Mouse (Mus musculus) embryo, embryonic 11.5 days (tissue): ENCODE measurements around the gene Inpp5d.
A peak's percentile ranks its signal among the peaks of the same experiment; 100 is the strongest.

Experiments
- DNase-seq: peaks from one replicate; pipeline ENCODE4 v3.0.0-alpha.2; 2012; ENCODE audit warnings: low read depth, low spot score

The Inpp5d gene

GRCm38 (mm10) chr1:87620211-87620668 lies at the start of gene Inpp5d:
Inpp5d (plus strand) TSS chr1:87620312.
- DNase-seq, result no peak

GRCm38 (mm10) chr1:87573261-87573660 lies 46.9 kb upstream of the Inpp5d start:
- DNase-seq, result no peak

DNA sequence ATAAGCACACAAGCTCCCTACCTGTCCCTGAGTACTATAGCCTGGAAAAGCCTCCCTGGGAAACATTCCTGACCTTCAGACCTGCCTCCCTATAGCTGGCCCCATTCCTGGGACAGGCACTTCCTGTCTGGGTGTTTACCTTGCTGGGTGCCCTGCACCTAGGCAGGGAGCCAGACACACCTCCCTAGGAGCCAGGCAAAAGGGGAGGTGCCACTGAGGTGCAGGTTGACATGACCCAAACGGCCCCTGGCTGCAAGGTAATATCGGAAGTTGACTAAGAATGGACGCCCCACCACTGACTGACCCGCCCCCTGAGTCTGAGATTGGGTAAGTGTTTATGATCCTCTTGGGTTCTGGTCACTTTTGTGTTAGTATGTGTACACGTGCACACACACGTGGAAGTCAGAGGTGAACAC lies 46.3 kb upstream of the Inpp5d start, which contains the start of gene Ngef:
TSS of gene Ngef (minus strand) at position 71 of the 416 bp plus-strand sequence.
- no peak for DNase-seq

DNA sequence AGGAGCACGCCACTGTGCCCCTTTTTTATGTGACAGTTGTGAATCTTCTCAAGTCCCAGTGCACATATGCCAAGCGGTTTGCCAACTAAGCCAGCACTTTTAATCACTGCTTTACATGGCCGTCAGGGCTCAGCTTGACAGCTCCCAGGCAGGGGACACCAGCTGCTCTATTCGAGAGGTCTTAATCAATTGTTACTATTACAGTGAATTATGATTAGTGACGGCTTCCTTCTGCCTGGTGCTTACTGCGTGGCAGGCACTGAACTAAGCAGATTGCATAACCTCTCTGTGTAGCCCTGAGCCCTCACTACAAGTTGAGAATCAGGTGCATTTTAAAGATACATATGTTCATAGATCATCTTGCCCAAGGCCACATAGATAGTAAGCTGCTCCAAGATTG lies 45.8 kb upstream of the Inpp5d start:
- DNase-seq, result no peak

GRCm38 (mm10) chr1:87574785-87575184 lies 45.3 kb upstream of the Inpp5d start:
- no peak for DNase-seq

- no peak for DNase-seq
These were observed 41.1 kb upstream of the Inpp5d start for GRCm38 (mm10) chr1:87578965-87579364.

GRCm38 (mm10) chr1:87580824-87581223 lies 39.3 kb upstream of the Inpp5d start:
- DNase-seq, result no peak

DNA sequence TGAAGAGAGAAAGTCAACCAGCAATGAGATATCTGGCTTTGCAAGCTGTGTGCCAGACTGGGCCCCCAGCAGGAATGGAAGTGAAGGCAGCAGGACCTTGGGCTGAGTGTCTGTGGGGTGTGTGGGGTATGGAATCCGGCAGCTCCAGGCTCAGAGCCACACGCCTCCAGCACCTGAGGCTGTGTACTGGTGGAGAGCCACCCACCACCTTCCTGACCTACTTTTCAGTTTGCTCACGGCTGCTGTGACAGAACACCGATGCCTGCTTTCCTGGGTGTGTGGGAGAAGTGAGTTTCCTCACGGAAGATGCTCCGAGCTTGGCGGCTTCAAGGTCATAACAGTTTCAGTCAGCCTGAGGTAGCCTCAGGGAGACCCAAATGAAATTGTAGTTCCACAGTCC lies 30.9 kb upstream of the Inpp5d start:
- DNase-seq, result no peak

GRCm38 (mm10) chr1:87589980-87590379 lies 30.1 kb upstream of the Inpp5d start:
- no peak for DNase-seq

- DNase-seq, result no peak
These were observed 25.9 kb upstream of the Inpp5d start for GRCm38 (mm10) chr1:87594261-87594660.

DNA sequence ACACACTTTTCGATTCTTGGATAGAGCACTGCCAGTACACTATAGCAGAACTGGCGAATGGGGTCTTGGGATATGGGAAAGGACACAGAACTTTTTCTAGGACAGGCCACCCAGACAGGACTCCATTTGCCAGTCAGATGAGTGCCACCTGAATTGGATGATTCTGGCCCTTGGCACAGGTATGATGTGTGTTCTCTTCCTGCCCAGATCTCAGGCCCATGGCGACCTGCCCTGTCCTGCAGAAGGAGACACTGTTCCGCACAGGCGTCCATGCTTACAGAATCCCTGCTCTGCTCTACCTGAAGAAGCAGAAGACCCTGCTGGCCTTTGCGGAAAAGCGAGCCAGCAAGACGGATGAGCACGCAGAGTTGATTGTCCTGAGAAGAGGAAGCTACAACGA lies 25.4 kb upstream of the Inpp5d start:
- no peak for DNase-seq

- no peak for DNase-seq
These were observed 19.6 kb upstream of the Inpp5d start for GRCm38 (mm10) chr1:87600533-87600932.

DNA sequence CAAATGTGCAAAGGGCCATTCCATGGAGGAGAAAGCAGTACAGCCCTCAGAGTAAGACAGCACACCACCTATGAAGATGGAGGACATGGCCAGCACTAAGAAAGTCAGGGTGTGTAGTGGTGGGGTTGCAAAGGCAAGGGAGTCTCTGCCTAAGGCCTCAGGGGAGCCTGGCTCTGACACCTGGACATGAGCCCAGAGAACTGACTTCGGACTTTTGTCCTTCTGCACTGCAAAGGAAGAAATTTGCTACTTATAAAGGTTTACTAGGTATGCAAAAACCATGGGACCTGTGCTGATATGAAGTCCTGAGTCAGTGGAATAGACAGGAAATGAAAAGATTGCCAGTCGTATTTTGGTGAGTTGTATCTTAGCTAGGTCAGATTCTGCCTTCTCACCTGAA lies 18.3 kb upstream of the Inpp5d start:
- no peak for DNase-seq

GRCm38 (mm10) chr1:87603389-87603788 lies 16.7 kb upstream of the Inpp5d start:
- DNase-seq, result no peak

DNA sequence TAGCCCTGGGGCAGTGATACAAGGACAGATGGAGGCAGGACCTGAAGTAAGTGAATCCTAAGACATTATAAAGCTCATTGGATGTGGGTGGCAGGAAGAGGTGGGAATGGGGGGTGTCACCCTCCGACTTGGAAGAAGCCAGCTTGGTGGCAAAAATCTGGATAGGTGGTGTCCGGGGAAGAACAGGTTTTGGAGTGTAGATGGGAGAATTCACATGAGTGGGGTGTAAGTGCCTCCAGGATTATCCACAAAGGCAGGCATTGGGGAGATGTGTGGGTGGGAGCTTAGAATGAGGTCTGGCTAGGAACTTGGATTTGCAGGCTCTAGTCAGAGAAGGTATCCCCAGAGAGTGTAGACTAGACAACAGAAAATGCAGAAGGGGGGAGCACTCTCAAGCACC lies 14.8 kb upstream of the Inpp5d start:
- no peak for DNase-seq

DNA sequence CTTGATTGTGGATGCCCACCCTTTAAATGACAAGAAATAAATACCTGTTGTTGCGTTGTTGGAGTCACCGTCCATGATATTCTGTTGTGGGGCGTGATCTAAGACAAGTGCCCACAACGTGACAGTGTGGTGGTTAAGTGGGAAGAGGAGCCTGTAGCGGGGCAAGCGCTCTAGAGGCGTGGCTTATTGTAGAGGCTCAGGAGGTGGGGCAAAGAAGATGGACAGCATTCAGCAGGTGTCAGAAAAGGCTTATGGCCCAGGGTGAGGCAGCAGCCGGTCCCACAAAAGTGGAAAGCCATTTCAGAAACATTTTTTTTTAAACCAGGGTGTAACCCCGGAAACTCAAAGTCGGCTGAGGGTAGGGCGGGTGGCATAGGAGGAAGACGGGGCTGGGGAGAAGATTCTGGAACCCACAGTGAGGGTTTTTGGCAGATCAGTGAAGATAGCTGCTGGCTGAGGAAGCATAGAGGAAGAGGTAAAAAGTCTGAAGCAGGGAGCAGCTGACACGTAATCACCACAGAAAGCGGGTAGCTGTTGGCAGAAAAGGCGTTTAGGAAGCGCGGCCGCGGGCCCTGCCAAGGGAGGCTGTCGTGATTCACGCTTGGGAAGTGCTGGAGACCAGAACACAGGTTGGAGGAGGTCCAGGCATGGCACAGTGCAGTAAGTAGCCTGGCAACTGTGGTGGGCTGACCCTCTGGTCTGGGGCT lies 12.6 kb upstream of the Inpp5d start:
- DNase-seq, result no peak

GRCm38 (mm10) chr1:87608416-87609046 lies 11.6 kb upstream of the Inpp5d start:
- DNase-seq, result peak; percentile 23

GRCm38 (mm10) chr1:87614576-87615295 lies 5.4 kb upstream of the Inpp5d start:
- no peak for DNase-seq

DNA sequence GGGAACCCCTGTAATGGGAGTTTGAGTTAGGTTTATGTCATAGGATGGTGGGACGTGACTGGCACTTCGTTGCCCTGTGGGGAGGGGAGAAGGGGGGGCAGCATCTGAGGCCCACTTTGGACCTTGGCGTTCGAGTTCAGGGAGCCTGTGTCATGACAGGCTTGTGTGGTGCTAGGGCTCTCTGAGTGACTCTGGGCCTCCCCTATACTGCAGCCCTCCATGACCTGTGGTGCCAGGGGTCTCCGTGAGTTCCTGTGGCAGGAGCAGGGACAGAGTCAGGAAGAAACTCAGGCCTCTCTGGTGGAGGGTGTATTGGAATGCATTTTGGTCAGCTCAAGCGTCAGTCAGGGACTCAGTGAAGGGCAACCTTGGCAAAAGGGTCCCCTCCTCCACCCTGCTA lies 581 bp downstream of the Inpp5d start:
- DNase-seq, result no peak

- DNase-seq, result no peak
These were observed 1.2 kb downstream of the Inpp5d start for GRCm38 (mm10) chr1:87621146-87621857.

GRCm38 (mm10) chr1:87621858-87622279 lies 1.8 kb downstream of the Inpp5d start:
- no peak for DNase-seq
